Mouse (Mus musculus): ENCODE data around the gene Rapgef2.

Rapgef2 gene

GRCm38 (mm10) chr3:79286376-79287107, at the start of gene Rapgef2:
Gene Rapgef2 (minus strand): TSS chr3:79286517.
- in situ Hi-C loops (cut with MboI, MseI): loop anchor here (5.0 to 10.0 kb wide), 2 partner anchors 44 to 62 kb away; no protein-coding TSS in a partner anchor

- in situ Hi-C loops (cut with MboI, MseI): no loop called here
These were observed 47.4 kb upstream of the Rapgef2 start for GRCm38 (mm10) chr3:79333643-79334200.

- in situ Hi-C loops (cut with MboI, MseI): no loop called here
These were observed 46.7 kb upstream of the Rapgef2 start for GRCm38 (mm10) chr3:79333051-79333450.

GRCm38 (mm10) chr3:79329691-79330315, 43.5 kb upstream of the Rapgef2 start:
- in situ Hi-C loops (cut with MboI, MseI): no loop called here

GRCm38 (mm10) chr3:79324697-79325526, 38.6 kb upstream of the Rapgef2 start:
- in situ Hi-C loops (cut with MboI, MseI): no loop called here

GRCm38 (mm10) chr3:79314006-79314698, 27.8 kb upstream of the Rapgef2 start:
- in situ Hi-C loops (cut with MboI, MseI): no loop called here

- in situ Hi-C loops (cut with MboI, MseI): no loop called here
These were observed 25.6 kb upstream of the Rapgef2 start for GRCm38 (mm10) chr3:79311895-79312294.

GRCm38 (mm10) chr3:79310184-79310583, 23.9 kb upstream of the Rapgef2 start:
- in situ Hi-C loops (cut with MboI, MseI): no loop called here

GRCm38 (mm10) chr3:79308605-79309004, 22.3 kb upstream of the Rapgef2 start:
- in situ Hi-C loops (cut with MboI, MseI): no loop called here

GRCm38 (mm10) chr3:79299401-79299800, 13.1 kb upstream of the Rapgef2 start:
- in situ Hi-C loops (cut with MboI, MseI): no loop called here

GRCm38 (mm10) chr3:79297281-79297680, 11.0 kb upstream of the Rapgef2 start:
- in situ Hi-C loops (cut with MboI, MseI): no loop called here

- in situ Hi-C loops (cut with MboI, MseI): no loop called here
These were observed 10.3 kb upstream of the Rapgef2 start for GRCm38 (mm10) chr3:79296586-79296985.

- in situ Hi-C loops (cut with MboI, MseI): no loop called here
These were observed 9.7 kb upstream of the Rapgef2 start for GRCm38 (mm10) chr3:79296049-79296448.

GRCm38 (mm10) chr3:79294701-79295100, 8.4 kb upstream of the Rapgef2 start:
- in situ Hi-C loops (cut with MboI, MseI): no loop called here

- in situ Hi-C loops (cut with MboI, MseI): no loop called here
These were observed 6.7 kb upstream of the Rapgef2 start for GRCm38 (mm10) chr3:79293023-79293422.

- in situ Hi-C loops (cut with MboI, MseI): loop anchor here (5.0 to 10.0 kb wide), 2 partner anchors 47 to 64 kb away; no protein-coding TSS in a partner anchor
These were observed 2.7 kb upstream of the Rapgef2 start for GRCm38 (mm10) chr3:79289050-79289449.

- in situ Hi-C loops (cut with MboI, MseI): loop anchor here (5.0 to 10.0 kb wide), 2 partner anchors 46 to 63 kb away; no protein-coding TSS in a partner anchor
These were observed 1.6 kb upstream of the Rapgef2 start for GRCm38 (mm10) chr3:79287699-79288458.

- in situ Hi-C loops (cut with MboI, MseI): loop anchor here (5.0 to 10.0 kb wide), 2 partner anchors 45 to 62 kb away; no protein-coding TSS in a partner anchor
These were observed 825 bp upstream of the Rapgef2 start for GRCm38 (mm10) chr3:79287108-79287576.

GRCm38 (mm10) chr3:79286031-79286375, 314 bp downstream of the Rapgef2 start:
- in situ Hi-C loops (cut with MboI, MseI): loop anchor here (5.0 to 10.0 kb wide), 2 partner anchors 44 to 61 kb away; no protein-coding TSS in a partner anchor

GRCm38 (mm10) chr3:79285097-79285675, 1.1 kb downstream of the Rapgef2 start:
- in situ Hi-C loops (cut with MboI, MseI): loop anchor here (5.0 to 10.0 kb wide), 2 partner anchors 43 to 60 kb away; no protein-coding TSS in a partner anchor
